Mouse (Mus musculus): ENCODE results near the gene Slc37a1. TPM values are rescaled to one million over a fixed set of nuclear protein-coding genes. Genes with fewer than 3 reads are reported as not detected.

Slc37a1 gene
- total RNA-seq, 2 experiments from 2014 or later: 6.4 to 6.6 TPM

DNA sequence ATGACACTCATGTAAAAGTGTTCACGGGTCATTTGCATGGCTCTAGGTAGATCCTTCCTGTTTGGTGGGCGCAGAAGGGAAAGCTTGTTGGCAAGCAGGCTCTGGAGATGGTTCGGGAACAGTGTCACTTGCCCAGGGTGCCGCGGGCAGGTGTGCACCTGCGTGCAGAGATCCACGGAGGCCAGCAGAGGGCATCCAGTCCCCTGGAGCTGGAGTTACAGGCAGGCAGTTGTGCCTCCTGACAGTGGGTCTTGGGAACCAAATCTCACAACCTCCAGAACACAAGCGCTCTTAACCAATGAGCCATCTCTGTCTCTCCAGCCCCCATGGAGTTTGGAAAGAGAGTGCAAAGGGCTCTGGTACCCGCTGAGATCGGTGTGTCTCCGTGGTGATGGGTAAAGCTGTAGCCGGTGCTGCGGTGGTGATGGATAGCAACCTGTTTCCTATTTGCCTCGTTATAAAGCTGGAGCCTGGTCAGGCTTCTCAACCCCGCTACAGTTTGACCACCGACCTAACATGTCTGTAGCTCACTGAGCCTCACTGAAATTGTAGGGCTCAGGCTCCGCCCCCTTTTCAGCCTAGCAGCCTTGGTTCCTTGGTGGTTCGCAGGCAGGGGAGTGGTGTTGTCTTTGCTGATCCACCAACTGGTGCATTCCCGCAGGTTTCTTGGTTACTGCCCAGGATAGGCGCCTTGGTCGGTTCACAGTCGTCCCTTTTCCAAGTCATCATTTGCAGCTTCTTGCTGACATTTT is 31.1 kb downstream of the Slc37a1 start:
- no peak for DNase-seq (ENCODE audit: low spot score in 2 of 2)

GRCm38 (mm10) chr17:31318906-31319767 is 32.5 kb downstream of the Slc37a1 start:
- DNase-seq (ENCODE audit: low spot score in 2 of 2): no peak

GRCm38 (mm10) chr17:31321425-31321824 is 34.8 kb downstream of the Slc37a1 start:
- peak; percentile 63 to 71 for DNase-seq (ENCODE audit: low spot score in 2 of 2)

- DNase-seq (ENCODE audit: low spot score in 2 of 2): no peak
These were observed 35.9 kb downstream of the Slc37a1 start for GRCm38 (mm10) chr17:31322446-31322845.

GRCm38 (mm10) chr17:31323379-31323778 is 36.8 kb downstream of the Slc37a1 start:
- DNase-seq (ENCODE audit: low spot score in 2 of 2): no peak

DNA sequence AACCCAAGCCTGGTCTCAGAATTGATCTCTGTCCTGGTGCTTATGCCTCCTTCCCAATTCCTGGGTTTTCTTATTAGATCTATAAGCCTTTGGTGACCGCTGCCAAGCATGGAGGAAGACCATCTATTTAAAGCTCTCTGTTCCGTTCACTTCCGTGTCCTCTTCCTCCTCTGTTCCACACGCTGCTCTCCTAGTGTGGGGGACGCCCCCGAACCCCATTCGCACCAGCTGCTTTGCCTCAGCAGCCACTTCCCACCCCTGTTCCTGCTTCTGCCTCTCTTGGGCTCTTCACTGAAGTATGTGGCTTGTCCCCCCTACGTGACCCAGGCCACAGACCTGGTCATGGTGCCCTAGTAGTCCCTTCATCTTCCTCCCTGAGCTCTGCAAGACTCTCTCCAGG is 37.6 kb downstream of the Slc37a1 start:
- DNase-seq (ENCODE audit: low spot score in 2 of 2): no peak

- DNase-seq (ENCODE audit: low spot score in 2 of 2): peak; percentile 68 to 75
These were observed 39.0 kb downstream of the Slc37a1 start for GRCm38 (mm10) chr17:31325451-31326219.

- no peak for DNase-seq (ENCODE audit: low spot score in 2 of 2)
These were observed 39.7 kb downstream of the Slc37a1 start for GRCm38 (mm10) chr17:31326220-31326852.

GRCm38 (mm10) chr17:31328466-31328865 is 41.9 kb downstream of the Slc37a1 start:
- DNase-seq (ENCODE audit: low spot score in 2 of 2): no peak

- DNase-seq (ENCODE audit: low spot score in 2 of 2): peak; percentile 82 to 87
These were observed 44.0 kb downstream of the Slc37a1 start for GRCm38 (mm10) chr17:31330622-31331021.

GRCm38 (mm10) chr17:31331273-31331672 is 44.7 kb downstream of the Slc37a1 start:
- DNase-seq (ENCODE audit: low spot score in 2 of 2): no peak

- DNase-seq (ENCODE audit: low spot score in 2 of 2): no peak
These were observed 45.3 kb downstream of the Slc37a1 start for GRCm38 (mm10) chr17:31331920-31332319.

DNA sequence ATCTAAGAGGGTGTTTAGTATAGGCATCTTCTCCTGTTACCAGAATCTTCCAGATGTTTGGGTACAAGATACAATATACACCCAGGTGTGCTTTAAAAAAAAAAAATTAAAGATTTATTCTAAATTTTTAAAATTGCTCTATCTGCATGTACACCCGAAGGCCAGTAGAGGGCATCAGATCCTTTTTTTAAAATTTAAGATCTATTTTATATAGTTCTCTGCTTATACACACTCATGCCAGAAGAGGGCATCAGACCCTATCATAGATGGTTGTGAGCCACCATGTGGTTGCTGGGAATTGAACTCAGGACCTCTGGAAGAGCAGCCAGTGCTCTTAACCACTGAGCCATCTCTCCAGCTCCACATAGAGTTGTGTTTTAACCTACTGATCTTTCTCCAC is 45.7 kb downstream of the Slc37a1 start:
- no peak for DNase-seq (ENCODE audit: low spot score in 2 of 2)

DNA sequence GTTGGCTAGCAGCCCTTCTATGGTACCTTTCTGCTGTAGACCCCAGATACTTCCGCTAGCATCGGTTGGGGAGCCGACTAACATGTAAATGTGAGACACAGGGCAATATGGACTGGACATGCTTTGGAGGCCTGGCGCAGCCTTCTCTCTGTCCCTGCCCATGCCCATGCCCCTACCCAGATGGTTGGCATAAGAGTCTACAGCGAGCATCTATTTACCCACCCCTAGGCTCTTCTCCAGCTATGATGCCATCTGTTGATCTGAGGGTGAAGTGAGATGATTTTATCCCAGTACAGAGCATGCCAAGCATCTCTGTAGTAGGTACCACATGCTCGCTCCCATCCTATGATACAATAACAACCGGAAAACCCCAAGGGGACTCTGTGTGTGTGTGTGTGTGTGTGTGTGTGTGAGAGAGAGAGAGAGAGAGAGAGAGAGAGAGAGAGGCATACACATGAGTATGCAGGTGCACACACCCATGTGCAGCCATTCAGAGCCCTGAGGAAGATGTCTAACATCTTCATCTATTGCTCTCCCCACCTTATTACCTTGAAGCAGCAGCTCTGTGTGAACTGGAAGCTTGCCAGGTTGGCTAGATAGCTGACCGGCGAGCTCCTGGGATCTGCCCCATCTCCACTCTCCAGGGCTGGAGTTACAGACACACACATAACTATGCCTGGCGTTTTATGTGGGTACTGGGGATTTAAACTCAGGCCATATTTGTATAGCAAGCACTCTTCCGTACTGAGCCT is 48.1 kb downstream of the Slc37a1 start:
- no peak for DNase-seq (ENCODE audit: low spot score in 2 of 2)

DNA sequence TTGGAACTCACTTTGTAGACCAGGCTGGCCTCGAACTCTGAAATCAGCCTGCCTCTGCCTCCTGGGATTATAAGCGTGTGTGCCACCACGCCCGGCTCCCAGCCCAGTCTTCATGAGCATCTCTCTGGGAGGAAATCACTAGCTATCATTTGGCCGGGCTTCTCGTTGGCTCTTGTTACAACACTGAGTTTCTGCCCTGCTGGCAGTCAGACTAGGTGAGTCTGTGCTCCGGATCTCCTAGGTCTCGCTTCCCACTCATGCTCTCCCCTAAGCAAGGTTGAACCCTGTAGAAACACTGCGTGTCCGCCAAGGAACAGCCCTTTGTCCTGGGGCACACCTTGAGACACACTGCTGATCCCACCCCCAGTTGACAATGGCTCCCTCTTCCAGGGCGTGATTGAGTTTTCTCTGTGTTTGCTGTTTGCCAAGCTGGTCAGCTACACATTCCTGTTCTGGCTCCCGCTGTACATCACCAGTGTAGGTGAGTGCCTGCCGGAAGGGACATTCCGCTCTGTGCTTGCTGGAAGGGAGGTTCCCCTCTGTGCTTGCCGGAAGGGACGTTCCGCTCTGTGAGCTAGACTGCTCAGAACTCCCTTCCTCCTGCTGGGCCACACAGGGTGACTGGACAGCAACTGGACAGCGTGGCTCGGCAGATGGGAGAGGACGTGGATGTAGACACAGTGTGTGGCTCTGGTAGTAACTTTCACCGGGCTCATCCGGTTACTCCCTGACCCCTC is 48.9 kb downstream of the Slc37a1 start:
- no peak for DNase-seq (ENCODE audit: low spot score in 2 of 2)

- no peak for DNase-seq (ENCODE audit: low spot score in 2 of 2)
These were observed 53.2 kb downstream of the Slc37a1 start for GRCm38 (mm10) chr17:31339769-31340168.

- no peak for DNase-seq (ENCODE audit: low spot score in 2 of 2)
These were observed 55.6 kb downstream of the Slc37a1 start for GRCm38 (mm10) chr17:31342191-31342590.

- DNase-seq (ENCODE audit: low spot score in 2 of 2): peak; percentile 76 to 82
These were observed 57.7 kb downstream of the Slc37a1 start for GRCm38 (mm10) chr17:31344172-31344801.

DNA sequence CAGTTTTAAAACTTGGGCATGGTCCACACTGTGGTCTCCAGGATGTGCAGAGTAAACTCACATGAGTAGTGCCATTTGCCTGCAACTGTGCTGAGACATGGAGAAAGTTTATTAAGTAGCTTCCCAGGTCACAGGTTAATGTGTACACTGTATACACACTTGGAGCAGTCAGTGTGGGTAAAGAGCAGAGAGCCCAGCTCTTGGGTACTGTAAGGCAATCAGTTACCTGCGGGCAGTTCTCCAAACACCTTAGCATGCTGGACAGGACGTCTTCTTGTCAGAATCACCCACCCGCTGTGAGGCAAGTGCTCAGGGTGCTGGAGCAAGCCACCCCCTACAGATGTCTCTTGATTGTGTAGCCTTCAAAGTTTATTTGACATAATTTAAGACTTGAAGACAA is 58.2 kb downstream of the Slc37a1 start:
- no peak for DNase-seq (ENCODE audit: low spot score in 2 of 2)

All from layer of hippocampus, postnatal 10 days (tissue).